Mouse (Mus musculus) inflammation-experienced regulatory T-cells, adult 6 months (primary cell): ENCODE results near the gene Ufc1. TPM values are rescaled to one million over a fixed set of nuclear protein-coding genes. Genes with fewer than 3 reads are reported as not detected.
"Not testable (repeated sequence)": the region's sequence is repeated elsewhere in the genome, so short reads cannot be mapped to it uniquely, and the experiment has no call there.

ENCODE experiments used
- ATAC-seq: one replicate; pipeline ENCODE4 v1.8.0; 2017
- polyA plus RNA-seq, 3 experiments: library from polyadenylated mRNA; unstranded; fragments of 100-300 nt; shearing (Covaris generic); gene quantifications; one replicate each; pipeline ENCODE4 v1.2.1; 2017

Ufc1 gene
- polyA plus RNA-seq, result 100 to 1,000 TPM in 1 of 3 experiments, 10 to 100 TPM in 2; 74.6 to 118 (median 92.5) TPM

GRCm38 (mm10) chr1:171294298-171295062 lies at the start of gene Ufc1:
TSS of gene Ufc1 (minus strand) at chr1:171295024.
- ATAC-seq, result peak; percentile 88

- no peak for ATAC-seq
Measured at GRCm38 (mm10) chr1:171343922-171344677, 49.3 kb upstream of the Ufc1 start.

GRCm38 (mm10) chr1:171342262-171343207 lies 47.7 kb upstream of the Ufc1 start:
- ATAC-seq, result no peak

DNA sequence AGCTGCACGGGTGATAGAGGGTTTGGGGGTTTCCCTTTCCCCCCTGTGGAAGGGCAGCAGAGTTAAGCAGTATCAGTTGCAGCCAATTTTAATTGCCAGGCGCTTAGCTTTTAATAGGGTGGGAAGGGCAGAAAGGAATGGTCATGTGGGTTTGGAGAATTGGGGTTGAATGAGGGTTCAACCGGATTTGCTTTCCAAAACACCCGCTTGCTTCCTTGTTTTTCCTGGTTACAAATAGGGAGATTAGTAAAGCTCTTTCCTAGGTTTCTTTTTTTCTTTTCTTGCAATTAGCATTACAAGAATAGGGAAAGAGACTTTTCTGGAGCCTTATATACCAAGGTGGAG lies 35.4 kb upstream of the Ufc1 start:
- ATAC-seq, result no peak

- ATAC-seq, result no peak
Measured at GRCm38 (mm10) chr1:171329433-171330215, 34.8 kb upstream of the Ufc1 start.

DNA sequence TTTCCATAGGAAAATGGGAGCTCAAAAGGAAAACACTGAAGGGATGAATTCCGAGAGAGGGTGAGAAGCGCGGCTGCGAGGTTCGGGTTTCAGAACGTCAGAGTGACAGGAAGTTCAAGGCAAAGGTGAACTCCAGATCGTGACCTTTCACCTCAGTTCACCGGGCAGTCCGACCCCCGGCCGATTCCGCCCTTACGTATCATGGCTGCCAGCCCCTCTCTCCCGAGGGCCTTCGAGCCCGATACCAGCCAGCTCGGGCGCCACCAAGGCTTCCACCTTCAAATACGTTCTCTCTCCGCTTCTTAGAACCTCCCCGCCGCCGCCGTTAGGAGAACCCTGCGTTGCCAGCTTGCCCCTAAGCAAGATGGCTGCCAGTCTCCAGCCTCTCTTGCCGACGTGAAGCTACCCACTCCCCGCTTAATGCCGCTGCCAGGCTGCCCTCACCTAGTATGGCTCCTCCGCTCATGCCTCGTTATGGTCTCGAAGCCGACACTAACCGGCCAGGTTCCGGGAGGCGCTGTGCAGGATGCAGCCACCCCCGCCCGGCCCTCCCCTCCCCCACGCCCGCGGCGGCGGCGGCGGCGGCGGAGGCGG lies 34.1 kb upstream of the Ufc1 start, which contains the start of gene Dedd:
Gene Dedd (plus strand): TSS at position 307 of the 594 bp plus-strand sequence.
- peak; percentile 91 for ATAC-seq

DNA sequence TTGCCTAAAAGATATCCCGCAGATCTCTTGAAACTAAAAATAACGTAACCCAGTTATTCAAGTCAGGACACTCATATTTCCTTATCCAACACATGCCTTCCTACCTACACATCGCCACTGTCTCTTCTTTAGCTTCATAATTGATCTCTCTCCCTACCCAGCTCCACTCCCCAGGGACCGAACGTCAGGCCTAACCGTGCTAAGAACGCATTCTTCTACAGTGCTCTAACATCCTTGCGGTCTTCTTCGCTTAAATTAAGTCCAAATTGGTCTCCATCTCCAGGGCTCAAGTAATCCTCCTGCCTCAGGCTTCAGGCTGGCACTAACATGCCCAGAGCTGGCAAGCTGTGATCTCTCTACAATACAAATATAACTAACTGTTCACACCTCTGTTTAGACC lies 33.4 kb upstream of the Ufc1 start:
- ATAC-seq, result no peak

DNA sequence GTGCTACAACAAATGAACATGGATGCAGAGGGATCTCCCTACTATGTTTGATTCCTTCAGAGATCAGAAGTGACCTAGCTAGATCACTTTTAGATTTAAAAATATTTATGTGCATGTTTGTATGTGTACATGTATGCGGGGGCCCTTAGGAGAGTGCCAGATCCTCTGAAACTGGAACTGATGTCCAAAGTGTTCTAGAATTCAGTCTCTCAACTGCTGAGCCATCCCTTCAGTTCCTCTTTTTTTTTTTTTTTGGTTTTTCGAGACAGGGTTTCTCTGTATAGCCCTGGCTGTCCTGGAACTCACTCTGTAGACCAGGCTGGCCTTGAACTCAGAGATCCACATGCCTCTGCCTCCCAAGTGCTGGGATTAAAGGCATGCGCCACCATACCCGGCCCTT lies 31.8 kb upstream of the Ufc1 start:
- not testable (repeated sequence) for ATAC-seq

- ATAC-seq, result no peak
Measured at GRCm38 (mm10) chr1:171325571-171325970, 30.7 kb upstream of the Ufc1 start.

DNA sequence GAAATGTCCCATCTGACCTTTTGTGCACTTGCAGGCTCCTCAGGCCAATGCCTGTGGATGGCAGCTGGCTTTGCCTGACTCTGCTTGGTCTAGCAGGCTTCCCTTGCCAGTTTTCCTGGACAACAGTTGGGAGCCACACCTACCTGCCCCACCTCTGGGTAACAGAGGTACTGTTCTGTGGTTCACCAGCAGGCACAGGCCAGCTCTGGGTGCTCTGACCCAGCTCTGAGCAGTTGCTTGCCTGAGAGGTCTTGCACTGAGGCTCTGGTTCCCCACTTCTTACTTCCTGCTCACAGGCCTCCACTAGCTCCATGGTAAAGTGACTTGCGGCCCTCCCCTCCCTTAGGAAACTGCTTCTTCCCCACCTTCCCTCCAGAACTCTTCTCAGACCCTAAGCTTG lies 27.2 kb upstream of the Ufc1 start:
- ATAC-seq, result no peak

DNA sequence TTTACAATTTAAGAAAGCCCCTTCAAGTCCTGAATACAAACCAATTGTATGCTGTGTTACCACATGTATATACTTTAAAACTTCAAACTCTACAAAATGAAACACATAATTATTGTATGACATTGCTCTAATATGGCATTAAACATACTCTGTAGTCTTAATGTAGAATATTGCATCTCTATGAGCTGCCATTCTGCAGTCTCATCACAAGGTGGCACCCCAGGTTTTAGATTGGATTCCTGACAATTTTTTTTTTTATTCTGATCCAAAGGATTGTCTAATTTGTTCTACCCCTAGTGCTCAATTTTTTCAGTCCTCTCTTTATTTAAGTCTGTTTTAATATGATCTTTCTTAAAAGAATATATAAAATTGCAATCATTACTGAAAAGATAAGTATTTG lies 26.6 kb upstream of the Ufc1 start:
- peak; percentile 77 for ATAC-seq

- no peak for ATAC-seq
Measured at GRCm38 (mm10) chr1:171320151-171320550, 25.3 kb upstream of the Ufc1 start.

DNA sequence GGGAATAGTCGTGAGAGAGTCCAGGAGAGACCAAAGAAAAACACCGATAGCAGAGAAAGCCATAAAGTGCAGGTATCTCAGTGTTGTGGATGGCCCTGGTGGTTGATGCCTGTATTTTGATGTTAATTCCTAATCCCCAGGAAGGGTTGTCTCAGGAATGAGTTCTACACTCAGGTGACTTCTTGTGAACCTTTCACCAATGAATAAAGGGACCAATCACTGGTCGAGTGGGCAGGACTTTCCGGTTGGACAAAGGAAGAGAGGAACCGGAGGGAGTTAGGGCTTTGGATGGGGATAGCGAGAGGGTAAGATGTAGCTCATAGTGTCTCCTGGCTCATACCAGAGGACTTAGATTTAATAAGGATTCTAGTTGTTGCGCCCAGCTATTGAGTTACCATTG lies 24.9 kb upstream of the Ufc1 start:
- no peak for ATAC-seq

DNA sequence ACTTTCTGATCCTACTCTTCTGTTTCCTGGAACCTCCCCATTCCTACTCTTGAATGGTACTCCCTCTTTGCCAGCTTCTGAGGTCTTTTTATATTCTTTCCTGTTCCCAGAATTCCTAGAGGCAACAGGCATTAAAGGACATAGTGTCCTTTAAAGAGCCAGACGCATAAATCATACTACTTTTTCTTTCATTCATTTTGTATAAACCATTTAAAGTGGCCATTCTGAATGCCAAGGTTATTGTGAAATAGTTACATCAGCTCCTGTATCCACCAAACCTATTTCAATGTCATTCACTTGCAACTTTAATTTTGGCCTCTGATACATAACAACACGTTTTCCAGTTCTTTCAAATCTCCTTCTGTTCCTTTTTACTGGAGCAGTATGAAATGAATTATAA lies 14.5 kb upstream of the Ufc1 start:
- no peak for ATAC-seq

DNA sequence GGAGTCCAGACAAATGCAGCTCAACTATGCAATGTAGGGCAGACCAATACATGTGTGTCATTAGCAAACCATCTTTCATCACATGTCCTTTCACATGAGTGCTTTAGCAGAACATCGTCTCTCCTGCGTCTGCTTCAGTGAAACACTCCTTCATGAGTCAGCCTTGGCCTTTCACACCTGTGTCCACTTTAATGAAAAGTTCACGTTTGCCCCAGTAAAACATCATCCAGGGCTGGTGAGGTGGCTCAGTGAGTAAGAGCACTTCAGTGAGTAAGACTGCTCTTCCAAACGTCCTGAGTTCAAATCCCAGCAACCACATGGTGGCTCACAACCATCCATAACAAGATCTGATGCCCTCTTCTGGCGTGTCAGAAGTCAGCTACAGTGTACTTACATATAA lies 11.3 kb upstream of the Ufc1 start:
- not testable (repeated sequence) for ATAC-seq

- no peak for ATAC-seq
Measured at GRCm38 (mm10) chr1:171298226-171298625, 3.4 kb upstream of the Ufc1 start.

- ATAC-seq, result peak; percentile 32
Measured at GRCm38 (mm10) chr1:171295063-171295402, 209 bp upstream of the Ufc1 start.

- no peak for ATAC-seq
Measured at GRCm38 (mm10) chr1:171293906-171294297, 922 bp downstream of the Ufc1 start.

GRCm38 (mm10) chr1:171293351-171293750 lies 1.5 kb downstream of the Ufc1 start:
- no peak for ATAC-seq

DNA sequence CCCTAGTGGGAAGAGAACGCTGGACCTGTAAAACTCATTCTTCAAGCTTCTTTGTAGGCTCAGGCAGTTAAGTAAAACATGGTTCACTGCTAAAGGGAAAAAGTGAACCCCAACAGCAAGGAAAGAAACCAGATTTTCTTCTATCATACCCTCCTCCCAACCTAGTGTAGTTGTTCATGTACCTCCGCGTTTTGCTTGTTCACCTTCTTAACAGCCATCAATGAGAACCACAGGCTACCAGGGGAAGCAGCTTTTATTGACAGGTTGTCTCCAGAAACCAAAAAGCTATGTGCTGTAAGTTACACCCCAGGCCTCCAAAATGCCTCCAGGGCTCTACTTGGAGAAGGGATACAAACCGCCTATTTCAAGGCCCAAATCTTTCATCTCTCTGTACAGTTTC lies 6.5 kb downstream of the Ufc1 start:
- ATAC-seq, result no peak
